Mouse (Mus musculus): ENCODE data around the gene Wscd2.

DNA sequence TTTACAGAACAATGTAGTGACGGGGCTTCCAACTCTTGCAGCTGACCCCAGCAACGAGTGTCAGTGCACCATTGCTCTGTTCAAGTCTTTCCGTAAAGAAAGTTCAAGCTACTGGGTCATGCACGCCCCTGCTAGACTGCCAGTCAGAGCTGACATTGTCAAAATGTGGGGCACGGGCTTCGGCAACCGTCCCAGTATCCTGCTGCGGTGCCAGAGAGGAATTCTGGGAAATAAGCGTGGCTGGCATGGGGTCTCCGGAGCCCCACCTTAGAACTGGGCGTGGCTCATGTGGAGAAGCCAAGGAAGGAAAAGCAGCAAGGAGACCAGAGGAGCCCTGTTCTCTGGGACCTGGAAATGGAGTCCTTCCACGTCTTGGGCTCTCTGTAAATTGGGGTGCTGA, 75.7 kb downstream of the Wscd2 start:
- TF ChIP-seq ZNF384 (IDR thresholded peaks at IDR 0.05; ENCODE audit: low read depth, low read length) (no peak), ZC3H11A (IDR thresholded peaks at IDR 0.05; ENCODE audit: borderline replicate concordance, low read depth, low read length) (no peak), CHD2 (IDR thresholded peaks at IDR 0.05; ENCODE audit: low read depth, low read length) (no peak), MAFK (IDR thresholded peaks at IDR 0.05; ENCODE audit: insufficient read depth, low read depth, low read length) (no peak), HCFC1 (IDR thresholded peaks at IDR 0.05; ENCODE audit: borderline replicate concordance, insufficient read depth, low read length) (no peak)
